Mouse (Mus musculus) thymus, adult 2 months (tissue): ENCODE results near the gene Dmwd.

Source experiments
- CTCF ChIP-seq: fragments of 200-500 bp; IDR thresholded peaks from 2 replicates; pipeline ENCODE4 v1.5.1; 2012; ENCODE audit warnings: mild to moderate bottlenecking, control low read depth, low read length, moderate library complexity, borderline replicate concordance; ENCODE audit not compliant: control insufficient read depth, poor library complexity, insufficient read depth; ENCODE audit errors: extremely low read depth
- POLR2A ChIP-seq: fragments of 200-500 bp; IDR thresholded peaks from 2 replicates; pipeline ENCODE4 v1.6.1; 2012; ENCODE audit warnings: mild to moderate bottlenecking, low read length, control low read depth, moderate library complexity; ENCODE audit not compliant: control insufficient read depth, poor library complexity, insufficient read depth; ENCODE audit errors: extremely low read depth

- TF ChIP-seq POLR2A, result no peak
- no peak for TF ChIP-seq CTCF
Measured at GRCm38 (mm10) chr7:19049252-19049651, 26.8 kb upstream of the Dmwd start.
